Mouse (Mus musculus): Measurements from ENCODE around the gene Gcdh. TPM values are rescaled to one million over a fixed set of nuclear protein-coding genes. Genes with fewer than 3 reads are reported as not detected.
"Not testable (repeated sequence)": the region's sequence is repeated elsewhere in the genome, so short reads cannot be mapped to it uniquely, and the experiment has no call there.

Gcdh gene
- polyA plus RNA-seq, 1 experiment from 2014 or later = 42.1 TPM

DNA sequence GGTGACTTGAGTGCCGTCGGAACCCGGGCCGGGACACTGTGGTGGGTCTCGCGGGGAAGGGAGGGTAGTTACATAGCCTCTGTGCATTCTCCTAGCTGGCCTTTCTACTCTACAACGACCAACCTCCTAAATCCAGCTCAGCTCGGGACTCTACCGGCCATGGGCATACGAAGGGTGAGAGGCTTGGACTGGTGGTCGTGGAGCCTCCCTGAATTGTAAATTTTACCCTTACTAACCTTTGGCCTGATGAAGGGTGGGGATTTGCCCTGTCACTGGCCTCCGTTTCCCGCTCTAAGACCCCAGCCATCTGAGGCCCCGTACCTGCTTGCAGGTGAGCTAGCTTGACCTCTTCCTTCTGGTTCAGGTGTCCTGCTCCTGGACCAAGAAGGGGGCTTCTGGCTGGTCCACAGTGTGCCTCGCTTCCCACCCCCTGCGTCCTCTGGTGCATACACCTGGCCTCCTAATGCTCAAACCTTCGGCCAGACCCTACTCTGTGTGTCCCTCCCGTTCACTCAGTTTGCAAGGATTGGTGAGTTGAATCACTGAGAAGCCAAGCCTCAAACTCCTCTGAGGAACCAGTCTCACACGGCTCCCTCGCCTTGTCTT, 15.5 kb upstream of the Gcdh start:
- Histone ChIP-seq H3K4me3 (peak overlapping the region; percentile 57), H3K36me3 (peaks cover 8% of the 10 kb centered on the region), H3K27me3 (peaks cover 54% of the 10 kb centered on the region), H3K9ac (peak overlapping the region; percentile 67), H3K27ac (no peak overlapping the region), H3K9me3 (0 out of 2 replicates have a peak, but pooled peaks cover 4% of the 10 kb centered on the region), H3K4me1 (peaks cover 22% of the 10 kb centered on the region), H3K4me2 (replicated peaks) (peak overlapping the region; percentile 81)
- 42% methylated on average over 20 of the region's 20 CpGs for WGBS
- no peak for ATAC-seq (ENCODE audit: low FRiP score, low read depth)

DNA sequence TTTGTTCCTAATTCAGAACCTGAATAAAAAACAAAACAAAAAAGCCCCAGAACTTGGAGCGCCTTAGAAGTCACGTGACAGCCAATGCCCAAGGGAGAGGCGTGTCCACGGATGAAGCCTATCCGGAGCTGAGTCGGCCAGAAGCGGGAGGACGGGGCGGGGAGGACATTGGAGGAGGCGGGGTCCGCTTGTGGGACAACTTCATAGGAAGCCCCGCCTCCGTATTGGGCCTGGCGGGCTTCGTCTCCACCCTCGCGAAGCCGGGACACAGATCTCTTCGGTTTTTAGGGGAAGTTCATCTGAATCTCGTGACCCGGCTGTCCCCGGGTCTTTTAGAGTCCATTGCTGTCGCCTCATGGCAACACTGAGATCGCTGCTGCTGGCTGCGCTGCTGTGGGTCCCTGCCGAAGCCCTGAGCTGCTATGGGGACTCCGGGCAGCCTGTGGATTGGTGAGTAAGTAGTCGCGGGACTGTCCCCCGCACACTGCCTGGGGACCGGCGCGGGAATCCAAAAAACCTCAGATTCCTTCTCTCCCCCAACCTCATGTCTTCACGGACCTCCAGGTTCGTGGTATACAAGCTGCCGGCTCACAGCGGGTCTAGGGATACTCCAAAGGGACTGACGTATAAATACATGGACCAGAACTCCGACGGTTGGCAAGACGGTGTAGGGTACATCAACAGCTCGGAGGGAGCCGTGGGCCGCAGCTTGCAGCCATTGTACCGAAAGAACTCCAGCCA, 14.9 kb upstream of the Gcdh start, which contains the start of gene Dnase2a:
Gene Dnase2a (plus strand): TSS at position 140 of the 741 bp plus-strand sequence.
- Histone ChIP-seq H3K27me3 (peaks cover 48% of the 10 kb centered on the region), H3K9ac (peak within 1 kb of the TSS; percentile 67), H3K4me1 (peaks cover 24% of the 10 kb centered on the region), H3K9me3 (no peaks in the 10 kb centered on the region), H3K4me3 (peak within 1 kb of the TSS; percentile 57), H3K27ac (no peak within 1 kb of the TSS), H3K36me3 (peaks cover 8% of the 10 kb centered on the region), H3K4me2 (replicated peaks) (peak within 1 kb of the TSS; percentile 81)
- WGBS = under 1% methylated on average over 45 of the region's 45 CpGs
- ATAC-seq (ENCODE audit: low FRiP score, low read depth) = peak; percentile 91

DNA sequence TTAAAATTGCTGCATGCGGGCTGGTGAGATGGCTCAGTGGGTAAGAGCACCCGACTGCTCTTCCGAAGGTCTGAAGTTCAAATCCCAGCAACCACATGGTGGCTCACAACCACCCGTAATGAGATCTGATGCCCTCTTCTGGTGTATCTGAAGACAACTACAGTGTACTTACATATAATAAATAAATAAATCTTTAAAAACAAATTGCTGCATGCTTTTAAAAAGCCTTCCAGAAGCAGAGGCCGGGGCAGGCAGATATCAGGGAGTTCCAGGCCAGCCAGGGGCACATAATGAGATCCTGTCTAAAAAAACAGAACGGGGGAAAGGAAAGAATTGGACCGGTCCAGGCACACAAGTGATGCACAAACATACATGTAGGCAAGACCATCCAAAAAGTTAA, 14.3 kb upstream of the Gcdh start:
- not testable (repeated sequence) for ATAC-seq (ENCODE audit: low FRiP score, low read depth); H3K27ac ChIP-seq; H3K9me3 ChIP-seq; H3K36me3 ChIP-seq; H3K9ac ChIP-seq
- H3K4me2 ChIP-seq (replicated peaks) = peak overlapping the region; percentile 81
- WGBS = 30% methylated on average over 7 of the region's 7 CpGs
- peaks cover 26% of the 10 kb centered on the region for H3K4me1 ChIP-seq
- H3K4me3 ChIP-seq = peak overlapping the region; percentile 57
- peaks cover 43% of the 10 kb centered on the region for H3K27me3 ChIP-seq

DNA sequence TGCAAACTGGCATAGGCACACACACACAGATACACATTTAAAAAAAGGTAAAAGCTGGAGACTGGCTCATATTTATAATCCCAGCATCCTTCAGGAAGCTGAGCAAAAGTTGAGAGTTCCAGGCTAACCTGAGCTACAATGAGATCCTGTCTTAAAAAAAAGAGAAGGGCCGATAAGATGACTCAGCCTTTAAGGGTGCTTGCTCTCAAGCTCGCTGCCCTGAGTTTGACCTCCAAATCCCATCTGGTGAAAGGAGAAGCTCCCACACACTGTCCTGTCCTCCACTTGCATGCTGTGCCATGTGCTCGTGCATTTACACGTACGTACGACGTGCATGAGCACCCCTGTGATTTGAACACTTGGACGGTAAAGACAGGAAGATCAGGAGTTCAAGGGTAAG, 13.8 kb upstream of the Gcdh start:
- Histone ChIP-seq H3K9me3 (no peaks in the 10 kb centered on the region), H3K4me3 (no peak overlapping the region), H3K27ac (no peak overlapping the region), H3K36me3 (peaks cover 8% of the 10 kb centered on the region), H3K9ac (no peak overlapping the region), H3K4me2 (replicated peaks) (no peak overlapping the region), H3K27me3 (peaks cover 38% of the 10 kb centered on the region), H3K4me1 (peaks cover 23% of the 10 kb centered on the region)
- no peak for ATAC-seq (ENCODE audit: low FRiP score, low read depth)
- 76% methylated on average over 8 of the region's 8 CpGs for WGBS

DNA sequence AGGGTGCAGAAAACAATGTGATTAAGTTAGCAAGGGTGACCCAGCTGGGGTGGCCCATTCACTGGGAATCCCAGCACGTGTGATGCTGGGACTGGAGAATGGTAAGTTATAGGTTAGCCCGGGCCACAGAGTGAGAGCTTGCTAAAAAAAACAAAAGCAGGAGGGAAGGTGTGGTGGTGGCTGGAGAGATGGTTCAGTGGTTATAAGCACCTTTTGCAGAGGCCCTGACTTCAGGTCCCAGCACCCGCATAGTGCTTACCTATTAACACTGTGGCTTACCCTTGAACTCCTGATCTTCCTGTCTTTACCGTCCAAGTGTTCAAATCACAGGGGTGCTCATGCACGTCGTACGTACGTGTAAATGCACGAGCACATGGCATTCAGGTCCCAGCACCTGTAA, 13.3 kb upstream of the Gcdh start:
- H3K9me3 ChIP-seq = no peaks in the 10 kb centered on the region
- H3K9ac ChIP-seq = no peak overlapping the region
- H3K27ac ChIP-seq = no peak overlapping the region
- peaks cover 33% of the 10 kb centered on the region for H3K27me3 ChIP-seq
- no peak overlapping the region for H3K4me3 ChIP-seq
- no peak overlapping the region for H3K4me2 ChIP-seq (replicated peaks)
- 94% methylated on average over 9 of the region's 9 CpGs for WGBS
- no peak for ATAC-seq (ENCODE audit: low FRiP score, low read depth)
- peaks cover 8% of the 10 kb centered on the region for H3K36me3 ChIP-seq
- peaks cover 24% of the 10 kb centered on the region for H3K4me1 ChIP-seq

DNA sequence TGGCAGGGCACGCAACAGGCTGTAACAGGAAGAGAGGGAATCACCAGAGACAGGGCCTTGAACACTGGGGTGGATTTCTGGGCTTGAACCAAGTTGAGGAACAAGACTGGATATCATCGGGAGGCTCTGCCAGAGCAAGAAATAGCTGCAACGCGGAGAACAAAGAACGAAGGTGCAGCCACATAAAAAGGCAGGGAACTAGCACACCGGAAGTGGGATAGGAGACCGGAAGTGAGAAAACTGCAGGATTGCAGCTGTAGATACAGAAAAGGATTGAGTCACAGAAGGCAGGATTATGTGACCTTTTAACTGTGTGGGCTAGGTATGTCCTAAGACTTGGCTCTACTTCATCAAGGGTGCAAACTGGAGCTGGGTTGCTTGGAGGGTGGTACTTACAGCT, 10.6 kb upstream of the Gcdh start:
- Histone ChIP-seq H3K9me3 (no peaks in the 10 kb centered on the region), H3K4me1 (peaks cover 20% of the 10 kb centered on the region), H3K27me3 (peaks cover 14% of the 10 kb centered on the region), H3K4me3 (no peak overlapping the region), H3K4me2 (replicated peaks) (no peak overlapping the region), H3K27ac (no peak overlapping the region), H3K36me3 (no peaks in the 10 kb centered on the region), H3K9ac (no peak overlapping the region)
- 87% methylated on average over 7 of the region's 7 CpGs for WGBS
- ATAC-seq (ENCODE audit: low FRiP score, low read depth) = no peak

DNA sequence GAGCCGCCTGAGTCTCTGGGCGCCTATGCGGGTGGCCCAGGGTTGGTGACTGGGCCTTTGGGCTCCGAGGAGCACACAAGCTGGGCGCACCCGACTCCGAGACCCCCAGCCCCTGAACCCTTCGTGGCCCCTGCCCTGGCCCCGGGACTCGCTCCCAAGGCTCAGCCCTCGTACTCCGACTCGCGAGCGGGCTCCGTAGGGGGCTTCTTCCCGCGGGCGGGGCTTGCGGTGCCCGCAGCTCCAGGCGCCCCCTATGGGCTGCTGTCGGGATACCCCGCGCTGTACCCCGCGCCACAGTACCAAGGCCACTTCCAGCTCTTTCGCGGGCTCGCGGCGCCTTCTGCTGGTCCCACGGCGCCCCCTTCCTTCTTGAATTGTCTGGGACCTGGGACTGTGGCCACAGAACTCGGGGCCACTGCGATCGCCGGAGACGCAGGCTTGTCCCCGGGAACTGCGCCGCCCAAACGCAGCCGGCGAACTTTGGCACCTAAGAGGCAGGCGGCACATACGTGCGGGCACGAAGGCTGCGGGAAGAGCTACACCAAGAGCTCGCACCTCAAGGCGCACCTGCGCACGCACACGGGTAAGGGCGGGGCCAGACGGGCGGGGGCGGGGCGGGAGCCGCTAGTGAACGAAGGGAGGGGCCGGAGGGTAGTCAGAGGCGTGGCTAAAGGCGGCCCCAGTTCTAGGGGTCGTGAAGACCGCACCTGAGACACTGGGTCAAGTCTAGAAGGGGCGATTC, 9.4 kb upstream of the Gcdh start:
- H3K4me2 ChIP-seq (replicated peaks) = peak overlapping the region; percentile 89
- peaks cover 8% of the 10 kb centered on the region; the same call in 1 of the 2 replicates for H3K27me3 ChIP-seq
- no peaks in the 10 kb centered on the region for H3K9me3 ChIP-seq
- peaks cover 14% of the 10 kb centered on the region for H3K4me1 ChIP-seq
- ATAC-seq (ENCODE audit: low FRiP score, low read depth) = peak; percentile 87
- H3K27ac ChIP-seq = peak overlapping the region; percentile 34; the same call in 1 of the 2 replicates
- peak overlapping the region; percentile 60 for H3K4me3 ChIP-seq
- peak overlapping the region; percentile 80 for H3K9ac ChIP-seq
- H3K36me3 ChIP-seq = no peaks in the 10 kb centered on the region
- WGBS = under 1% methylated on average over 68 of the region's 68 CpGs

DNA sequence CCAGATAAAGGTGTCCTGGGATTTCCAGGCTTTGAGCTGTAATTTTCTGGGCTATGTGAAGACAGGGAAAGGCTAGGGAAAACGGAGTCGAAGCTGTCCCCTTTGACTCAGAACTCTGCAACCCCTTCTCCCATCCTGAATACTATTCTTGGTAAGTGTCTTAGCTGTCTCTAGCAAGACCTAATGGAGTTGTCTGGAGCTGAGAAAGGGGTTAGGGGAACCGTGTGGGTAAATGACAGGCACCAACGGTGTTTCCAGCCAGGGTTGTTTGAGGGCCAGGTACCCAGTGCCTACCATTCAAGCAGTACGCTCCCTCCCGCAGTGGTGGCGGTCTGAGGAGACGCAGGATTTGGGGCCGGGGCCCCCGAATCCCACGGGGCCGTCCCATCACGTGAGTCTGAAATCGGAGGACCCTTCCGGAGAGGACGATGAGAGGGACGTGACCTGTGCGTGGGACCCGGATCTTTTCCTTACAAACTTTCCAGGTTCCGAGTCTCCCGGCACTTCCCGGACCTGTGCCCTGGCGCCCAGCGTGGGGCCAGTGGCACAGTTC, 8.7 kb upstream of the Gcdh start:
- Histone ChIP-seq H3K4me2 (replicated peaks) (peak overlapping the region; percentile 89), H3K36me3 (no peaks in the 10 kb centered on the region), H3K4me3 (peak overlapping the region; percentile 60), H3K9ac (peak overlapping the region; percentile 80), H3K27ac (peak overlapping the region; percentile 34; the same call in 1 of the 2 replicates), H3K4me1 (peaks cover 14% of the 10 kb centered on the region), H3K9me3 (no peaks in the 10 kb centered on the region), H3K27me3 (peaks cover 8% of the 10 kb centered on the region; the same call in 1 of the 2 replicates)
- WGBS = 2% methylated on average over 24 of the region's 24 CpGs
- ATAC-seq (ENCODE audit: low FRiP score, low read depth) = no peak; the same call in 1 of the 2 replicates

DNA sequence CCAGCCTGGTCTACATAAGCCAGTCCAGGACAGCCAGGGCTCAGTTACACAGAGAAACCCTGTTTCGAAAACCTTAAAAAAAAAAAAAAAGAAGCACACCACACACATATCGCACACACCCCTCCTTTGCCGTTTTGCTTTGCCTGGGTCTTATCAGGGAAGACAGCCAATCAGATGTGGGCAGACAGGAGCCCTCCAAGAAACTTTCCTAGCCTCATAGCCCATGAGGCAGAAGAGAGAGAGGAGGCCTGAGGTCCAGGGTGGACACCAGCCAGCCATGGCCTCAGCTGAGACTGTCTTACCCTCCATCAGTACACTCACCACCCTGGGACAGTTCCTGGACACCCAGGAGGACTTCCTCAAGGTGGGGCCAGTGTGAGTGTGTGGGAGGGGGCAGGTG, 8.0 kb upstream of the Gcdh start, which contains the start of gene Klf1:
Gene Klf1 (plus strand): TSS at position 177 of the 400 bp plus-strand sequence.
- Histone ChIP-seq H3K4me1 (peaks cover 14% of the 10 kb centered on the region), H3K36me3 (no peaks in the 10 kb centered on the region), H3K9me3 (no peaks in the 10 kb centered on the region), H3K27me3 (peaks cover 8% of the 10 kb centered on the region; the same call in 1 of the 2 replicates), H3K4me2 (replicated peaks) (peak within 1 kb of the TSS; percentile 89), H3K27ac (peak within 1 kb of the TSS; percentile 34; the same call in 1 of the 2 replicates), H3K4me3 (peak within 1 kb of the TSS; percentile 60), H3K9ac (peak within 1 kb of the TSS; percentile 80)
- no peak for ATAC-seq (ENCODE audit: low FRiP score, low read depth)
- 68% methylated on average over 3 of the region's 3 CpGs for WGBS

DNA sequence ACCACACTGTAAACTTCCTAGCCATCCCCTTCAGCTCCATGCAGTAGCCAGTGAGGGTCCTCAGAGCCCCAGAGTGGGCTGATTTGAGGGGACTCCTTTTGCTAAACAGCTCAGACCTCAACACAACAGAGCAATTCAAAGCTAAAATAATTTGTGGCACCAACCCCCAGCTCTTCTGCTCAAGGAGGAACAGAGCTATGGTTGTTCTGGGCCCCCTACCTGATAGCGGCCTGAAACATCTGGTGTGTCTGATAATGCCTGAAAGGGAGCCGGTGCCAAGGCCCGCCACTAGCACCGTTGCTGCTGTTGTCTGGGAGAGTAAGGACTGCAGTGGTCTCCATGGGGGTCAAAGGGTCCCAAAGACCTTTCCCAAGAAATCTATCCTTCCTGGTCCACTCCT, 7.3 kb upstream of the Gcdh start:
- Histone ChIP-seq H3K9me3 (no peaks in the 10 kb centered on the region), H3K36me3 (no peaks in the 10 kb centered on the region), H3K27ac (no peak overlapping the region), H3K4me3 (no peak overlapping the region), H3K4me1 (peaks cover 14% of the 10 kb centered on the region), H3K9ac (no peak overlapping the region), H3K27me3 (peaks cover 8% of the 10 kb centered on the region; the same call in 1 of the 2 replicates), H3K4me2 (replicated peaks) (no peak overlapping the region)
- 67% methylated on average over 4 of the region's 4 CpGs for WGBS
- ATAC-seq (ENCODE audit: low FRiP score, low read depth) = no peak

DNA sequence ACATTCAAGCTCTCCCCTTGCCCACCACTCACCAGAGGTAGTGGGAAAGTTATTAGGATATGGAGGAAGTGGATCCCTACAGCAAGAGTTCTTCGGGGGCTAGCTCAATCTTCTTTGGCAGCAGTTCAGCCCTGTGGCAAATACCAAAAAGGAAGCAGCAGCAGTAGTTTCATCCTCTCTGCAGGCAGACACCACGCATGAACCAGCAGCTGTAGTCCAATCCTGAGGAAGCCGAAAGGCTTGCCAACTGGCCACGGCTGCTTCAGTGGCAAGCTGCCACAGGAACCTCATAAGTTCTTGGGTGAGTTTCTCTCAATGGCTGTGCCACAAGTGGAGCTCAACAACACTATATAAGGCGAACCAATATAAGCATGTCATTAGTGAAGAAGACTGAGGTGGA, 2.2 kb upstream of the Gcdh start:
- Histone ChIP-seq H3K9ac (no peak overlapping the region), H3K9me3 (no peaks in the 10 kb centered on the region)
- no peak for ATAC-seq (ENCODE audit: low FRiP score, low read depth)

More for the DNA sequence above, 2.2 kb upstream of the Gcdh start:
- H3K27me3 ChIP-seq = 0 out of 2 replicates have a peak, but pooled peaks cover 1% of the 10 kb centered on the region
- H3K4me2 ChIP-seq (replicated peaks) = no peak overlapping the region
- H3K27ac ChIP-seq = no peak overlapping the region
- peaks cover 8% of the 10 kb centered on the region for H3K36me3 ChIP-seq
- 89% methylated on average over 5 of the region's 5 CpGs for WGBS
- H3K4me3 ChIP-seq = no peak overlapping the region
- peaks cover 21% of the 10 kb centered on the region for H3K4me1 ChIP-seq
